Mouse (Mus musculus) layer of hippocampus, adult 9-10 months (tissue): ENCODE results near the gene Tmem138.
A peak's percentile ranks its signal among the peaks of the same experiment; 100 is the strongest.

Source experiments
- DNase-seq: peaks from one replicate; pipeline ENCODE4 v3.0.0; 2022; ENCODE audit warnings: low spot score

Tmem138 gene

GRCm38 (mm10) chr19:10576690-10577561, at the start of gene Tmem138, which contains the start of gene Cyb561a3:
Gene Tmem138 (minus strand): TSS chr19:10577362.
Gene Cyb561a3 (plus strand): TSS chr19:10577172.
- DNase-seq, result peak; percentile 89

GRCm38 (mm10) chr19:10608573-10609240, 31.5 kb upstream of the Tmem138 start:
- DNase-seq, result no peak

GRCm38 (mm10) chr19:10605901-10606622, 28.9 kb upstream of the Tmem138 start:
- no peak for DNase-seq

- peak; percentile 98 for DNase-seq
These were observed 28.2 kb upstream of the Tmem138 start, which contains the start of the genes Ddb1 and Tkfc for GRCm38 (mm10) chr19:10605293-10605900. Gene Ddb1 (plus strand): TSS chr19:10605327. Gene Tkfc (minus strand): TSS chr19:10605654.

GRCm38 (mm10) chr19:10604534-10604933, 27.4 kb upstream of the Tmem138 start:
- no peak for DNase-seq

- DNase-seq, result no peak
These were observed 26.7 kb upstream of the Tmem138 start for GRCm38 (mm10) chr19:10603660-10604523.

GRCm38 (mm10) chr19:10602787-10603186, 25.6 kb upstream of the Tmem138 start:
- peak; percentile 77 for DNase-seq

GRCm38 (mm10) chr19:10602247-10602769, 25.1 kb upstream of the Tmem138 start:
- DNase-seq, result no peak

GRCm38 (mm10) chr19:10599648-10600047, 22.5 kb upstream of the Tmem138 start:
- DNase-seq, result no peak

GRCm38 (mm10) chr19:10598188-10598587, 21.0 kb upstream of the Tmem138 start:
- no peak for DNase-seq

- no peak for DNase-seq
These were observed 14.7 kb upstream of the Tmem138 start for GRCm38 (mm10) chr19:10591659-10592377.

- DNase-seq, result no peak
These were observed 13.1 kb upstream of the Tmem138 start for GRCm38 (mm10) chr19:10590301-10590700.

- no peak for DNase-seq
These were observed 12.1 kb upstream of the Tmem138 start for GRCm38 (mm10) chr19:10589127-10589857.

GRCm38 (mm10) chr19:10587231-10587630, 10.1 kb upstream of the Tmem138 start:
- no peak for DNase-seq

- DNase-seq, result no peak
These were observed 8.0 kb upstream of the Tmem138 start for GRCm38 (mm10) chr19:10585112-10585511.

GRCm38 (mm10) chr19:10583550-10584146, 6.5 kb upstream of the Tmem138 start:
- DNase-seq, result no peak

- DNase-seq, result no peak
These were observed 4.8 kb upstream of the Tmem138 start for GRCm38 (mm10) chr19:10581984-10582383.

GRCm38 (mm10) chr19:10580761-10581160, 3.6 kb upstream of the Tmem138 start:
- DNase-seq, result no peak

- DNase-seq, result no peak
These were observed 2.9 kb upstream of the Tmem138 start for GRCm38 (mm10) chr19:10580102-10580501.
